Mouse (Mus musculus) right cerebral cortex, adult 18-20 months (tissue): ENCODE results near the gene Rnd2.
"Not testable (repeated sequence)": the region's sequence is repeated elsewhere in the genome, so short reads cannot be mapped to it uniquely, and the experiment has no call there.

Source experiments
- DNase-seq: peaks from one replicate; pipeline ENCODE4 v3.0.0; 2022; ENCODE audit warnings: mixed read lengths

The Rnd2 gene

GRCm38 (mm10) chr11:101469155-101469554 is 4.4 kb downstream of the Rnd2 start:
- DNase-seq: no peak

- DNase-seq: no peak
Measured at GRCm38 (mm10) chr11:101470206-101470605, 5.4 kb downstream of the Rnd2 start.

DNA sequence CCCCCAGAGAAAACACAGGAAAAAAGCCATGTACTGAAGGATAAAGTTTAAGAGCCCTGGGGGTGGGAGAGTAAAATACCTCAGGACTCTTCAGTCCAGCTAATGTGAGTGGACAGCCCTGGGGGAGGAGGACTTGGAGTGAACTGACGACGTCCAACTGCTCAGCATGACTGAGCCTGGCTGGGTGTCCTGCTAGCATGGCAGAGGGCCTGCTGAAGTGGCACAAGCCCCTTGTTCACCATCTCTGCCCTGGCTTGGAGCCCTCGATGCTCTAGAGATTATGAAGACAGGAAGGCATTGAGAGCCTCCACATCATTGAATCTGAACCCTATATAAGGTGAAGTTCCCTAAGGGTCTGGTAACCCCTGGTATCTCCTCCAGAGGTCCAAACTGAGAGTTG is 7.1 kb downstream of the Rnd2 start:
- DNase-seq: no peak

DNA sequence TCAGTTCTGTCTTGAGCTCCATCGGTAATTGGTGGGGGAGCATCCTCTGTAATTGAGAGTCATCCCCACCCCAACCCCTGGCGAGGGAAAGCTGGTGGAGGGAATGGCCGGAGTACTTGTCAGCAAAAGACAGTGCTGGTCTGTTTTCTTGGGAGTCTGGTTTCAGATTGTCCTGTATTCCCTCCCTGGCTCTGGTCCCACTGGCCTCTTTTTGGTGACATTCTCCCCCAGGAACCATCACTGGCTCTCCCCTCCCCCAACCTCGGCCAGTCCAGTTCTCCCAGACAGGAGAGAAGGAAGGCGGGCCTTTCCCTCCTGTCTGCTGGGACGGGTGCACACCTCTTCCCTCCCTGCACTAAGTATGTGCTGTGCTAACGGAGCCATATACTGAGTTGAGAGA is 7.5 kb downstream of the Rnd2 start:
- DNase-seq: no peak

DNA sequence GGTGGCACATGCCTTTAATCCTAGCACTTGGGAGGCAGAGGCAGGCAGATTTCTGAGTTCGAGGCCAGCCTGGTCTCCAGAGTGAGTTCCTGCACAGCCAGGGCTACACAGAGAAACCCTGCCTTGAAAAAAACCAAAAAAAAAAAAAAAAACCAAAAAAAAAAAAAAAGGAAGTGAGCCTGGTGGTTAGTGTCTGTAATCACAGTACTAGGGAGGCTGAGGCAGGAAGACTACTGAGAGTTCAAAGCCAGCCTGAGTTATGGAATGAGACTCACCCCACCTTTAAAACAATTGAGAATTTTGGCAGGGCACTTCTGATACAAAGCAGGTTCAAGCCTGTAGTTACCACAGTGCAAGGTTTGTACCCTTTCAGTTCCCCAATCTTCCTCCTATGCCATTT is 8.9 kb downstream of the Rnd2 start:
- DNase-seq: not testable (repeated sequence)

GRCm38 (mm10) chr11:101474298-101474697 is 9.5 kb downstream of the Rnd2 start:
- DNase-seq: no peak

DNA sequence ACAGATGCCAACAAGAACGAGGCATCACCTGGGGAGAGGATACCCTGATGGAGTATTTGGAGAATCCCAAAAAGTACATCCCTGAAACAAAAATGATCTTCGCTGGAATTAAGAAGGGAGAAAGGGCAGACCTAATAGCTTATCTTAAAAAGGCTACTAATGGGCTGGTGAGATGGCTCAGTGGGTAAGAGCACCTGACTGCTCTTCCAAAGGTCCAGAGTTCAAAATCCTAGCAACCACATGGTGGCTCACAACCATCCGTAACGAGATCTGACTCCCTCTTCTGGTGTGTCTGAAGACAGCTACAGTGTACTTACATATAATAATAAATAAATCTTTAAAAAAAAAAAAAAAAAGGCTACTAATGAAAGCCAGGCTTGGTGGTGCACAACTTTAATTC is 11.6 kb downstream of the Rnd2 start:
- not testable (repeated sequence) for DNase-seq

DNA sequence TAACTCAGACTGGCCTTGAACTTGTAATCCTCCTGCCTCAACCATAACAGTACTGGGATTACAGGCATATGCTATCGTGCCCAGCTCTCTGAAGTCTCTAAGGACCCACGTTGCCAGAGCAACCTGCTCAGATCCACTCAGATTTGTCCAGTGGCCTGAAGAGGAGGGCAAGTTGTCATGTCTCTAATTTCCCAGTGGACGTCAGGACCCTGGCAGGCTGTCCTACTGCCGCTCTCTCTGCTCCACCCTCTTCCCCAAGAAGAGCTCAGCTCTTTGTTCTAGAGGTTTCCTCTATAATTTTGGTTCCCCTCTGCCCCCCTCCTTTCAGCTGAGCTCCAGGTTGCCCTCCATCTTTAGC is 12.4 kb downstream of the Rnd2 start:
- no peak for DNase-seq

DNA sequence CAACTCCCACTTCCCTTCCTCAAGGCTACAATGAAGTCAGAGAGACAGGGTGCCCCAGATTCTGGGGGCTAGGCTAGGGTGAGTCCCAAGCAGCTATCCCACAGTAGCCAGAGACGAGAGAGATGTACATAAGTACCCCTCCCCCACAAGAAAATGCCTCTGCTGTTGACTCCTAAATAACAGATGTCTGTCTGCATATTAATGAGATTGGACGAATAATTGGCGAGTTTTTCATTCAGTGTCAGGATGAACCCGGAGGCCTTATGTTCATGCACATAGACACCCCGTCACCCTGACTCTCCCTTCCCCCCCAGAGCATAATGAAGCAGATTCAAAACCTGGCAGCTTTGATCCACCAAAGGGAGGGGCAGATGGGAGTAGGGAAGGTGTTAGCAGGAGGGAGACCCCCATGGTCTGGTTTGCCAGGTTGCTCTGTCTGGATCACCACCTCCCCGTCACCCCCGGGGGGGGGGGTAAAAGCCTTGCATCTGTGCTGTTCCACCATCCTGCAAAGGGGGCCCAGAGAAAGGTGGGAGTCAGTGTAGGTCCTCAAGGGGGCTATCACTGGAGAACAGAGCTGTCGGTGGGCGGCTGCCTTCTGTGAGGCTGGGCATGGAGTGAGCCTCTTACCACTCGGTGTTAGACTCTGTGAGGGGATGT is 12.9 kb downstream of the Rnd2 start:
- DNase-seq: no peak

- DNase-seq: peak; percentile 34
Measured at GRCm38 (mm10) chr11:101479171-101479635, 14.4 kb downstream of the Rnd2 start.

DNA sequence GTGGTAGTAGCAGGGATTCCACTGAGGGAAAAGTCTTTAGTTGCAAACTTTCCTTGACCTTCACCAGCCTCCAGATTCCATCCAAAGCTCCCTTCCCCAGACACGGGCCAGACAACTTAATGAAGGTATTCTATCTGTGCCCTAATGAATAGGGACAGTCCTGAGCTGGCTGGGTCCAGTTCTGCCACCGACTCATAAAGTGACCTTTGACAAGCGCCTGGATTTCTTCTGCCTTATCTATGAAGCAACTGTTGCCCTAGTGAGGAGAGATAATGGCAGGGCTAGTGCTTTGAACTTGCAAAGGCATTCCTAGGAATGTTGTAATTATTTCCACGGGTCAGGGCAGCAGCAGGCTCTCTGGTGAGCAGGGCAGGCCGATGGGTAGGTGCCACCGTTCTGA is 16.1 kb downstream of the Rnd2 start:
- no peak for DNase-seq

DNA sequence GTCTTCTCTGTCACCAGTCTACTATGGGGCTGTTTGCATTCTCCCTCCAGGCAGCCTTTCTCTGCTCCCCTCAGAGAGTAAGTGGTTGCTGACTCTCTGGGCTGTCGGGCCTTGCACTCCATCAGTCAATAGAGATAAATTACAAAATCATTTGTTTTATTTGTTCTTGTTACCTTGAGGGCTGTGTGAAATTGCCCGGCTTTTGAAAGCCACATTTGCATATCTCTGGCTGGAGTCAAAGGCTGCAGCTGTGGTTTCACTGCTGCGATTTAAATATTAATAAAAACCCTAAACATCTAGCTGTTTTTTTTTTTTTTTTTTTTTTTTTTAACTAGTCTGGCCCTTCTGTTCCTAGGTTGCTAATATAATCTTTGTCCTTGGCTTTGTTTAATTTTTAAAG is 19.0 kb downstream of the Rnd2 start:
- no peak for DNase-seq

DNA sequence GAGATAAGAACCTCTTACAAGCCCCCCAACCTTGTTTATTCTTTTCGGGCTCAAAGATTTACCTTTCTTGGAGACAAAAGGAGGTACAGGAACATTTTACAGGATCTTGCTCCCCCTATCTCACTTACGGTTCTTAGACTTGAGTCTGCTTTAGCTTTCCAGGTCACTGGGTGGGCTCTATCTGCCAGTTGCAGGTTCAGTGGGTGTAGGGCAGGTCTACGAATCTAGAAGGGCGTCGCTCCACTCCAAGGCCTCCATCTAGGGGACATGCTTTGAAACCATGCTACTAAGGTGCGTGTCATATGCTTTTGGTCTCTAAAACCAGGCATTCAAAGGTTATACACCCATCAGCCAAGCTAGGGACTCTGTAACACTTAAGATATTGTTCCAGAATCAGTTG is 19.4 kb downstream of the Rnd2 start:
- DNase-seq: no peak

DNA sequence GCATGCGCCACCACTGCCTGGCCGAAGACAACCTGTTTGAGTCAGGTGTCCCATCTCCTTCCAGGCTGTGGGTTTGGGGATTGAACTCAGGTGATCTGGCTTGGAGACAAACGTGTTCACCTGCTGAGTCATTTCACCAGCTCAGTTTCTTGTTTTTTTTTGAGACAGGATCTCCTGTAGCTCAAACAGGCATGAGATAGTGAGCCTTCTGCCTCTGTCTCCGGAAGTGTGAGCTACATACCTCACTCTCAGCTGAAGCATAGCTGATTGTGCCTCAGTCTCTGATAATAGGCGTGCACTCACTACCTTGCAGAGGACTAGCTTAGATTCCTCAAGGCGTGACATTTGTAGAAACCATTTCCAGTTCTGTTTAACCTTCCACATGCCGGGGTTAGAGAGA is 20.0 kb downstream of the Rnd2 start:
- no peak for DNase-seq

- no peak for DNase-seq
Measured at GRCm38 (mm10) chr11:101485509-101486028, 20.8 kb downstream of the Rnd2 start.

DNA sequence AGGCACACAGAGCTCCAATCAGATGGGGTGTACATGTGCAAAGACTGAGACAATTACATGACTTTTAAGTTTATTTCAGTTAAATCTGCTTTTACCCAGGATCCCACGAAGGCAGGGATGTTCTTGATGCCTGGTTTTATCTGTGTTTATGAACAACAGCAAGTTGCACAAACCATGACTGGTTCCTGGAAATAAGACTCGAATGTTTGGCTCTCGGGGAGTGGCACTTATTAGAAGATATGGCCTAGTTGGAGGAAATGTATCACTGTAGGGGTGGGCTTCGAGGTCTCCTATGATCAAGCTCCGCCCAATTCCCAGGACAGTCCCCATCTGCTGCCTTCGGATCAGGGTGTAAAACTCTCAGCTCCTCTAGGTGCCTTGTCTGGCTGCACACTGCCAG is 21.3 kb downstream of the Rnd2 start:
- no peak for DNase-seq

DNA sequence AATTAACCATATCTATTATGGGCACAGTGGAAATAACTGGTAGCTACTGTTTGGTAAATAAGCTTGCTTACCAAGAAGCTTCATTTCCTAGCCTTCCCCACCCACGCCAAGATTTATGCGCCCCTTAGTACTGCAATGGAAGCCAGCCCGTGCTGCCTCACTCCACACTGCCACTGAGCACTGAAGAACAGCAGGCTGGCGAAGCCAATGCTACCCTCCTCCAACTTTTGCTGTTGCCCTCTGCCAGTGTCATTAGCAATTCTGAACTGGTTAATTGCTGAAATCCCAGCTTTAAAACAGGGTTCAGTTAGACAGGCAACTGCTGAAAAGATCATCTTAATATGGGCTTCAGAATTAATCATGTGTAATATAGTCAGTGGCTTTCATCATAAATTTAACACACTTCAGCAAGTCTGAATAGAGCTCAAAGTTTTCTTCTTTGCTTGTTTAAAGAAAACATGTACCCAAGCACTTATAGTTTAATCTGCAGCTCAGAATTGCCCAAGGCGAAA is 41.5 kb downstream of the Rnd2 start:
- DNase-seq: no peak

GRCm38 (mm10) chr11:101507090-101507489 is 42.3 kb downstream of the Rnd2 start:
- no peak for DNase-seq

GRCm38 (mm10) chr11:101518937-101519336 is 54.1 kb downstream of the Rnd2 start:
- DNase-seq: no peak

- DNase-seq: no peak
Measured at GRCm38 (mm10) chr11:101519364-101519763, 54.6 kb downstream of the Rnd2 start.
